Mouse (Mus musculus): Measurements from ENCODE around the gene Ier3.

Ier3 gene

DNA sequence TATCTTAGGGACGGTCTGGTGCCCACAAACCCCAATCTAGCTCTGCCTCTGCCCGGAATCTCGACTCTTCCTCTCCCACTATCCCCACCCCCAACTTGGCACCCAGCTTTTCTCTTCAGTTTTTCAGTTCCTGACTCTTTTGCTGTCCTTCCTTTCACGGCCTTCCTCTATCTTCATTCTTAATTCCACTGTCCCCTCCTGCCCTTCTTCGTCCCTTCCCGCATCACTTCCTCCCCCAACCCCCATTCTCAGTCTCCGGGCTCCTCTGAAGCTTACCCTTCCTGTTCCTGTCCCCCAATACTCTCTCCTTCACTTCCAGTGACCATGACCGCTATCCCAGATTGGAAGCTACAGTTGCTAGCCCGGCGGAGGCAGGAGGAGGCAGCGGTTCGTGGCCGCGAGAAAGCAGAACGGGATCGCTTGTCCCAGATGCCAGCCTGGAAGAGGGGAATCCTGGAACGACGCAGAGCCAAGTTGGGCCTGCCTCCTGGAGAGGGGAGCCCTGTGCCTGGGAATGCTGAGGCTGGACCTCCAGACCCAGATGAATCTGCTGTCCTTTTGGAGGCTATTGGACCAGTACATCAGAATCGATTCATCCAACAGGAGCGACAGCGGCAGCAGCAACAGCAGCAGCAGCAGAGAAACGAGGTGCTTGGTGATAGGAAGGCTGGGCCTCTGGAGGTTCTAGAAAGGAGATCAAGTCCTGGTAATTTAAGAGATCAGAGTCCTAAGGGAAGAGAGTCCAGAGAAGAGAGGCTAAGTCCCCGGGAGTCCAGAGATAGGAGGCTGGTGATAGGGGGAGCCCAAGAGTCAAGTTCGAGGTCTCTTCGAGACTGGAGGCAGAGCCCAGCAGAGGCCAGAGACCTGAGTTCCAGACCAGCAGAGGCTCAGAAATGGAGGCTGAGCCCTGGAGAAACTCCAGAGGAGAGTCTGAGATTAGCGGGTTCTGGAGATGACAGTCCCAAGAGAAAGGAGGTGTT, 45.7 kb downstream of the Ier3 start:
- DNase-seq (ENCODE audit: low spot score in 2 of 2), result no peak

DNA sequence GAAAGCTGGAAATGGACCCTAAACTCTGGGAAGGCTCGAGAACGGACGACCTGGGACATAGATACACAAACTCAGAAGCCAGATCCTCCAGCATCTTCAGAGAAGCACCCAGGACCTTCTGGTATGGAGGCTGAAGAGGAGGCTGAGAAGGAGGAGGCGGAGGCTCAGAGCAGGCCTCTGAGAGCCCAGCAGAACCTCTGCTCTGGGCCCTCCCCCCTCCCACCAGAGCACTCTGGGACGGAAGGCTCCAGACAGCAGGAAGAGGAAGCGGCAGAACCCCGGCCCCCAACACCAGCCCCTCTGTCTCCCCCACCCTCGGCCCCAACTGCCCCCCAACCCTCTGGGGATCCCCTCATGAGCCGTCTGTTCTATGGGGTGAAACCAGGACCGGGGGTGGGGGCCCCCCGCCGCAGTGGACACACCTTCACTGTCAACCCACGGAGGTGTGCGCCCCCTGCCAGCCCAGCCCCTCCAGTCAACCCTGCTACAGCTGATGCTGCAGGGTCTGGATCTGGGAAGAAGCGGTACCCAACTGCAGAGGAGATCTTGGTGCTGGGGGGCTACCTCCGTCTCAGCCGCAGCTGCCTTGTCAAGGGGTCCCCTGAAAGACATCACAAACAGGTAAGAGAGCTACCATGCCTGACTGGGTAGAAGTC, 46.8 kb downstream of the Ier3 start:
- DNase-seq (ENCODE audit: low spot score in 2 of 2), result no peak

DNA sequence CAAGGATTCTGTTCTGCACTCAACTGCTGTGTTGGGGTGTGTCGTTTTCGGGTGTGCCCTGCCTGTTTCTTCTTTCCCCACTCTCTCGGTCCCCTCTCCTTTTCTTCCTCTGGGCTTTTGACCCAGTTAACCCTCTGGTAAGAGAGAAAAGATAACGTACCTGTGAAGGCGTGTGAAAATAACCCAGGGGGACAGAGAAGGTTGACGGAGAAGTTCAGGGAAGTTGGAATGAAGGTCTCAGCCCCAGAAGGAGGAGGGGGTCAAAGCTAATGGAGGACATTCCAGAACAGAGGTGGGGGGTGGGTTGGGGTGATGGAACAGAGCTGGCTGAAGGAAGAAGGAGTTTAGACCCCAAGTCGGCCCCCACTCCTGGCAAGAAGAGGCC, 47.5 kb downstream of the Ier3 start:
- DNase-seq (ENCODE audit: low spot score in 2 of 2), result no peak

DNA sequence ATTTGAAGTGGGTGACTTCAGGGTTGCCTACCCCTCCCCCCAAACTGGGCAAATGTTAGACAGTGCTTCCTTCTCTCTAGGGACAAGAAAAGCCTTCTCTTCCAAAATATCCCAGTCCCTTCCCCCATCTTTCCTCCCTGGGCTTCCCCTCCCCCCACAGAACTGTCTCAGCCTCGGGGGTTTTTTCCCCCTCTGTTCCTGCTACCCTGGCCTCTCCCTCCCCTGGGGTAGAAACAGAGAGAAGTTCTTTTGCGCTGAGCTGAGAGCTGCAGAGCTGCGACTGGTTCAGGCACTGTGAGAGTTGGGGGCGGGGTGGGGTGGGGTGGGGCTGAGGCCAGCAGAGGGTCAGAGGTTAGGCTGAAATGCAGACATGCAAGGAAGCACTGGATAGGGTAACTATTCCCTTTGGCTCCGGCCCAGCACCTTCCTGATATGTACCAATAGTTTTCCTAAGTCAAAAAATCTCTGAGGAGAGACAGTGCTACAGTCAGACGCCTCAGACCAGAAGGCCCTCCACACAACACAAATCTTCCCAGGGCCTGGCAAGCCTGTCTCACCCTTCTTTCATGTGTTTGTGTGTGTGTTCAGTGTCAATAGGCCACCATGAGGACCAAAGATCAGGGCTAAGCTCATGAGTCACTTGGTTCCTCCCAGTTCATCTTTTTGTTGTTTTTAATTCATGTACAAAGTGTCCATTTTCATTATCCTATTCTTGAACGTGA, 48.0 kb downstream of the Ier3 start:
- peak in 1 of 2 experiments; percentile 59 for DNase-seq (ENCODE audit: low spot score in 2 of 2)

DNA sequence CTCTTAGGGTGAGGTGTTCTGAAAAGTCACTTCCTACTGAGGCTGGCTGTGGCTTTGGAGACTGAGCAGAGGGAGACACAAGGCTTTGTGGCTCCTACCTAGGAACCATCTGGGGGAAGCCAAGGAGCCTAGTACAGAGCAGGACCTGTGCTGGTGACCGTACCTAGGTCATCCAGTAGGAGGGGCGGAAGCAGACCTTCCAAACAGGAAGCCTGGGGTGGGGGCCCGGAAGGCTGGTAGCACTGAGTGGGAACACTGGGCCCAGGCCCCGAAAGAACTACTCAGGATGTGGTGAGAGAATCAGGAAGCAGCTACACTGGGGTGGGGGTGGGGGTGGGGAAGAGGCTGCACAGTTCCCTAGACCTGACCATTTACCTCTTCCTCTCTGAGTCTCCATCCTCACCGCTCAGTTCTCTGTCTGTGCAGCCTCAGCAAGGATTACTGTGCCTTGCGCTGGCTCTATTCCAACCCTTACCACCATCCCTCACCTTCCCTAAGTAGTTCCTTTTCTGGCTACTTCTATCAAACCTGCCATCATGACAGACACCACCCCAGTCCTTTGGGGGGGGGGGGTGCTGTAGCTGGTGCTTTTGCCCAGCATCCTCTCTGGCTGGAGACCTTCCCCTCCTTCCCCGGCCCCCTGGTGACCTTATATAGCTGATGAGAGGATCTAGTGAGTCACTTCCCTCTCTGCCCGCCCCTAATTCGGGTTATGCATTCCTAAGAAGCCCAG, 48.8 kb downstream of the Ier3 start:
- peak; percentile 52 to 67 for DNase-seq (ENCODE audit: low spot score in 2 of 2)

DNA sequence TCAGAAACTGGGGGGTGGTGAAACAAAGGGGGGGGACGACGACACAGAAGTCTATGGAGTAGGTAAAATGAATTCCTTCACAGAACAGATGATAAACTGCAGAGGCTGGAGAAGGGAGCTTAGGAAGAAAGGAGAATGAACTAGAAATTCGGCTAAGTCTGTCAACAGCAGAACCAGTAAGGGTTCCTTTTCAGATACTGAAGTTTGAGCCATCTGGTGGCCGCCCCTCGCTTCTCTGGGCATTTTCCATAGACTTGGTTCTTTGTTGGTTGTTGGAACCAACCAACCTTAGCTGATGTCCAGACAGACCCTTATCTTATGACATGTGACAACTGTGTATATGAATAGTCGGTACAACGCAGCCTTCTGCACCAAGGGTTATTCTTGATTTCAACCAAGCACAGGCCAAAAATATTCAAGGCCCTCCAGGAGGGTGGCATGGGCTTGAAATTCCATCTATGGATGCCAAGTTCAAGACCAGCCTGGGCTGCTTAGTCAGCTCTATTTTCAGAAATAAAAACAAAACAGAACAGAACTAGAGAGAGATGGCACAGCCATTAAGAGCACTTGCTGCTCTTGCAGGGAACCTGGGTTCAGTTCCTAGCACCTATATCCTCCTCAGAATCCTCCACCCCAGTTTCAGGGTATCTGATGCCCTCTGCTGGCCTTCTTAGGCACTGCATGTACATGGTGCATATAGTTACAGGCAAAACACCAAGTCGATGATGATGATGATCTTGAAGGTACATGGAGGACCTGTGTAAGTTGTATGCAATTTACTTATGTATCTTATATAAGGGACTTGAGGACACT, 49.6 kb downstream of the Ier3 start:
- no peak for DNase-seq (ENCODE audit: low spot score in 2 of 2)

Measured in frontal cortex, postnatal 10 days (tissue).